Mouse (Mus musculus): ENCODE results near the gene Tmem117. TPM values are rescaled to one million over a fixed set of nuclear protein-coding genes. Genes with fewer than 3 reads are reported as not detected.

Gene Tmem117
- total RNA-seq, 2 experiments from 2014 or later: 16.9 to 19.2 TPM

DNA sequence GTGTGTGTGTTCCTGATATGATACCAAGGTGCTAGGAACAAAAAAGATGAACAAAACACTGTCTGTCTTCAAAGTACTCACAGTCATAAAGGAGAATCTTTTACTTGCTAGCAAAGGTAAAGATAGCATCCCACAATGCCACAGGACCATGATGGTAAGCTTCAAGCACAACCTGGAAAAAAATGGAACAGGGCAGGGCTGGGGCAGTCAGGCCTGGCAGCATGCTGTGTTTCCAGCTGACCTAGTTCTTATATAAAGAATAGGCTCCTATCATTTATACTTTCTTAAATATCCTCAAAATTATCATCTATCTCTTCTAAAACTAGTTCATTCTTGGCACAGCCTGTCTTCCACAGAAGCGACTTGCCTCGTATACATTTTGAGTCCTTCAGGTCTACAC is 418.5 kb downstream of the Tmem117 start:
- H3K27ac ChIP-seq: no peak overlapping the region
- TF ChIP-seq CTCF (IDR thresholded peaks at IDR 0.05): no peak
- no peak for DNase-seq
- H3K4me3 ChIP-seq: no peak overlapping the region
- intact Hi-C loops (cut with DNase I): no loop called here

DNA sequence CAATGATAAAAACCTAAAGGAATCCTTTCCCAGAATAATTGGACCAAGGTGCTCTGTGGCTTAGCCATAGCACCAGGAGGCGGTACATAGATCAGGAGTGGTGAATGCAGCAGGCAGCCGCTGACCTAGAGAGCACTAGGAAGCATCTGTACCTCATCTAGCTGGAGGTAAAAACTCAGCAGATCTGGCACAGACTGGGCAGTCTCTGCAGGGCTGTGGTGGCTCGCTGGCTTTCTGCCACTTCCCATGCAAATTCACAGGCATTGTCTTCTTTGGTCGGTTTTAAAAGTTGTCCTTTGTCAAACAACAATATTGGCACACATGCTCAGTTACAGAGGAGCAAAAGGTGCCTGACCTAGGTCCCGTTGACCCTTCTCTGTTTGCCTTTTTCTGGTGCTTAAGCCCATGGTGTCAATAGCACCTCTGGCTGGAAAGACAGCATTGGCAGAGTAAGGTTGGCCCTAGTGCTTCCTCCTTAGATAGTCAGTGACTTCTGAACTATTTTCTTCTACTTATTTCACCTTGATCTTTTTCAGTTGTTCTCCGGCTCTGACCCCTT is 420.2 kb downstream of the Tmem117 start:
- Histone ChIP-seq H3K27ac (no peak overlapping the region), H3K4me3 (no peak overlapping the region)
- TF ChIP-seq CTCF (IDR thresholded peaks at IDR 0.05): no peak
- intact Hi-C loops (cut with DNase I): no loop called here
- no peak for DNase-seq

DNA sequence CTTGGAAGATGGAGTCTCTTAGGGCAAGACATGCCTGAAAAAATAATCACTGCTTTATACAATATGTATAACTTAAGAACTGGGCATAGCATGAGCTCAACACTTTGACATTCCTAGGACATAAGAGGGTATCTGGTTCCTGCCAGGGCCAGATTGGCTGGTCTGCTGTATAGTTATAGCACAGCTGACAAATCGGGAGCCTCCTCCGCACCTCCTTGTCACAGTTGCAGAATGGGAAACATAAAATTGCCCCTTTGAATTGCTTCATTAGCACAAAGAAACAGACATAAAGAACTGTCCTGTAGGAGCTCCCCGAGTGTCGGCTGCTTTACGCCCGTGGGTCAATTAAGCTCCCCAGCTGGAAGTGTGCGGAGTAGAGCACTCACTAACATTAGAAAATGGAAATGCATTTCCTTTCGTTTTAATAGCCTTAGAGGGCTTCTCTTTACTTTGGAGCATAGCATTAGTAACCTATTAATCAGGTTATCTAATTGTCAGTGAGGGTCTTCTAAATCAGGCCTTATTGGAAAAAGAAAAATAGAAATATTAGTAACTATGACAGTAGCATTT is 426.1 kb downstream of the Tmem117 start:
- Histone ChIP-seq H3K4me3 (no peak overlapping the region), H3K27ac (no peak overlapping the region)
- DNase-seq: no peak
- TF ChIP-seq CTCF (IDR thresholded peaks at IDR 0.05): no peak
- intact Hi-C loops (cut with DNase I): no loop called here

DNA sequence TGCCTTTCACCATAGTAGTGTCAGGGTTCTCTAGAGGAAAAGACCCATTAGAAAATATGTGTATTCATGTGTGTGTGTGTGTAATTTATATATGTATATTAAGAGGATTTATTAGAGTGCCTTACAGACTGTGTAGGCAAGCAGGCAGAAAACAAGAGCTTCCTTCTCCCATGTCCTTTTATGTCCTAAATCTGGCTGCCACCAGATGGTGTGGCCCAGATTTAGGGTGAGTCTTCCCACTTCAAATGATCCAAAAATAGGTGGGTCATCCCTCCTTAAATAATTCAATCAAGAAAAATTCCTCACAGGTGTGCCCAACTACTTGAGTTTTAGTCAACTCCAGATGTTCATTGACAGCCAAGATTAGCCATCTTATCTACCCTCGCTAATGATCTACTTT is 439.0 kb downstream of the Tmem117 start:
- H3K27ac ChIP-seq: no peak overlapping the region
- intact Hi-C loops (cut with DNase I): no loop called here
- H3K4me3 ChIP-seq: no peak overlapping the region
- TF ChIP-seq CTCF (IDR thresholded peaks at IDR 0.05): no peak
- no peak for DNase-seq

DNA sequence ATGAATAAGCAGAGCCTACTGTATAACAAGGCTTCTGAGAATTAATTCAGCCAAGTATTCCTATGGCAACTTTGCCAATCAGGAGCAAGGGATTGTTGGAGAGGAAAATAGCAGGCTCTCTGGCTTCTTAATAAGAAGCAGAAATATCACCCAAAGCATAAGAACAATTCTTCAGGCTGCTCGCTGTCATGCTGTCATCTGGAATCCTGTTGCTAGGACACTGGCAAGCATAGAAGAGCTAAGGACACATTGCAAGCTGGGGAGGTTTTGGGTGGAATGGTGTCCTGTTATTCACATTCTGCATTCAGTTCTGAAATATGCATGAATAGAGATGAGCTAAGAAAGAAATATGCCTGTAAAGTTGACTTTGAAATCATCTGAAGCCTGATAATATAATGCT is 439.8 kb downstream of the Tmem117 start:
- Histone ChIP-seq H3K4me3 (no peak overlapping the region), H3K27ac (no peak overlapping the region)
- no peak for DNase-seq
- intact Hi-C loops (cut with DNase I): no loop called here
- TF ChIP-seq CTCF (IDR thresholded peaks at IDR 0.05): no peak

DNA sequence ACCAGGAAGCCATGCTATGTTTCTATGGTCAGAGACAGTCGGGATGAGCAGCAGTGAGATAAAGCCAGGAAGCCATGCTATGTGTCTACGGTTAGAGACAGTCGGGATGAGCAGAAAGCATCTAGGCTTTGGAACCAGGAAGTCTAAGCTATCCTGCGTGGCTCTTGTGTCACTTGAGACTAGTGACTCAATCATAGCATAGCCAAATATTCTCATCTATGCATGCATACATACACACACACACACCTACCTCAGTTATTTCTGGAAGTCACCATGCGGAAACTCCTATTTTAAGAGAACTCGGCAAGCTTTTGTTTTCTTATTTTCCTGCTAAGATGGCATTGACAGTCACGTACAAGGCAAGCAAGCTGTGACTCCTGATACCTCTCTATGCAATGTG is 441.8 kb downstream of the Tmem117 start:
- DNase-seq: no peak
- no peak for TF ChIP-seq CTCF (IDR thresholded peaks at IDR 0.05)
- no peak overlapping the region for H3K27ac ChIP-seq
- H3K4me3 ChIP-seq: no peak overlapping the region
- intact Hi-C loops (cut with DNase I): no loop called here

DNA sequence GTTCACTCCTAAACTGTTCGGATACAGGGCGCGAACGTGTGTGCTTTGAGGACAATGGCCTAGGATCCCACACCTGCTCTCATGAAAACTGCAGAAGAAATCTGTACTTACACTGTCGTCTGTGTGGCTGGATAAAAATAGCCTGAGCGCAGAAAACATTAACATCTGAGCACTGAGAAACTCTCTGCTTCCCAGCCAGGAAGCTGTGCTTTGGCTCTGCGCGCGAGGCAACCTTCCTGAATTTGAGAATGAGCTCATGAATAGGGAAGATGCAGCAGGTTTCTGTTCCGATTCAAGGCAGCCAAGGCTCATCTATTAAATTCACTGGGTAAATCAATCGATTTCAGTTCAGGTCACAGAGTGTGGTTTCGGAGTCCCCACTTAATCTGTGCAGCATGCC is 446.3 kb downstream of the Tmem117 start:
- DNase-seq: no peak
- intact Hi-C loops (cut with DNase I): no loop called here
- H3K27ac ChIP-seq: no peak overlapping the region
- TF ChIP-seq CTCF (IDR thresholded peaks at IDR 0.05): no peak
- no peak overlapping the region for H3K4me3 ChIP-seq

DNA sequence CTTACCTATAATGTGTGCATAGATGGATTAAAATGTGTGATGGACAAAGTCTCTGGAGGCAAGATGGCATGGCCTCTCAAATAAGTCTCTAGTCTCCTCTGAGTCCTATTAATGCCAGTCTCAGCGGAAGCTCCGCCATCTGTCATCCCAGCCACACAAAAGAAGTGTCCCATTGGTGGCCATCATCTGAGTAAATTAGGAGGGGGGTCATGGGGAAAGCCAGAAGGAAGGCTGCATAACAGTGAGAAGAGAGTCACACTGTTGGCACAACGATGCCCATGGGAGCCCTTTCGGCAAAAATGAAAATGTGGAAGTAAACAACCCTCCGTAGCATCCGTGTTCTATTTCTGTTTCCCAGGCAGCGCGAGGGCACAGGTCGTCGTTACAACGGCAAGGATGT is 452.6 kb downstream of the Tmem117 start:
- no peak overlapping the region for H3K27ac ChIP-seq
- H3K4me3 ChIP-seq: no peak overlapping the region
- TF ChIP-seq CTCF (IDR thresholded peaks at IDR 0.05): no peak
- intact Hi-C loops (cut with DNase I): no loop called here
- DNase-seq: no peak

DNA sequence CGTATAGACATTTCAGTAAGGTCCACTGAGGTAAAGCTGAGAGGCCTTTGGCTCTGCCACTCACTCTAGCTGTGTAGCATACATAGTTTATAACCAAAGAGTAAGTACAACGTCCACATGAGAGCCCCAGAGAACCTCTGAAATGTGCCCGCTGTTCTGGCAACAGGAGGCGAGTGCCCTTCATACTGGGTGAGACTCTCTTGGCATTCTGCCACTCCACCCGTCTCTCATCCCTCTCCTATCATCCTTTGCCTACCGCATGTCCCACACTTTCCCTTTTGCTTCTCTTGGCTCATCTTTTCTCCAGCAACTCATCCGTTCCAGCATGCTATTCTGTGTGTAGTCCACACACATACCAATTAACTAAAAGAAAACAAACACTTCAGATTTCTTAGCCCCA is 456.9 kb downstream of the Tmem117 start:
- no peak for TF ChIP-seq CTCF (IDR thresholded peaks at IDR 0.05)
- Histone ChIP-seq H3K27ac (no peak overlapping the region), H3K4me3 (no peak overlapping the region)
- intact Hi-C loops (cut with DNase I): no loop called here
- no peak for DNase-seq

DNA sequence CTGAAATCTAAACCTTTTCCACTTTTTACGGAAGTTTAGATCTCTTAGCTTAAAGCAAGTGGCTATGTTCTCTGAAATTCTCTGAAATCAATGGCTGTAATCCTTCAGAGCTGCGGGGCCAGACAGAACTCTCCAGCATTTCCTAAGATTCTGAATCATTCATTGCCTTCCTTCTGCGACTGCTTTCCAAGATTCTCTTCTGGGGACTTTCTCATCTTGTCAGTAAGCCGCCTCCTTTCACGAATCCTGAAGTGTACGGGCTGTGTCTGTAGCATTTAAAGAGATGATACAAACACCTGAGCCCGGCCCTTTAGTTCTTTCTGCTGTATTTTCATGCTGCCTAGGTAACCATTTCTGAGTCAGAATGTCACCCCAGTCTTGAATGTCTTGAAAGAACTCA is 471.1 kb downstream of the Tmem117 start:
- Histone ChIP-seq H3K4me3 (no peak overlapping the region), H3K27ac (no peak overlapping the region)
- no peak for DNase-seq
- intact Hi-C loops (cut with DNase I): no loop called here
- TF ChIP-seq CTCF (IDR thresholded peaks at IDR 0.05): no peak

DNA sequence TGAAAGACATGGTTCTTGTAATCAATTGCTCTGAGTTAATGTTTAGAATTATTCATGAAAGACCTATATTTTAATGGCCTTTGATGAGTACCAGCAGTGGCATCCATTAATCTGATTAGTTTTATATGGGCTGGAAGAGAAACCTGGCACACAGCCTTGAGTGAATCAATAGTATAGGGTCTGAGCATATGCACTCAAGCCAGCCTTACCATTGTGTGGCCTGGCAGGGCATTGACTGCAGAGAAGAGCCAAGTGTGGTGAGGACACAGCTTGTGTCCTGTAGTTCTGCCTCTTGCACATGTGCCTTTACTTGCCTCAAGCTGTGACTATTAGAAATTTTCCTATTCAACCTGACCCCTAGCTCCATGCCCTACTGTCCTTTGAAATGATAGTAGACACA is 472.5 kb downstream of the Tmem117 start:
- no peak for DNase-seq
- intact Hi-C loops (cut with DNase I): no loop called here
- H3K4me3 ChIP-seq: no peak overlapping the region
- no peak overlapping the region for H3K27ac ChIP-seq
- no peak for TF ChIP-seq CTCF (IDR thresholded peaks at IDR 0.05)

DNA sequence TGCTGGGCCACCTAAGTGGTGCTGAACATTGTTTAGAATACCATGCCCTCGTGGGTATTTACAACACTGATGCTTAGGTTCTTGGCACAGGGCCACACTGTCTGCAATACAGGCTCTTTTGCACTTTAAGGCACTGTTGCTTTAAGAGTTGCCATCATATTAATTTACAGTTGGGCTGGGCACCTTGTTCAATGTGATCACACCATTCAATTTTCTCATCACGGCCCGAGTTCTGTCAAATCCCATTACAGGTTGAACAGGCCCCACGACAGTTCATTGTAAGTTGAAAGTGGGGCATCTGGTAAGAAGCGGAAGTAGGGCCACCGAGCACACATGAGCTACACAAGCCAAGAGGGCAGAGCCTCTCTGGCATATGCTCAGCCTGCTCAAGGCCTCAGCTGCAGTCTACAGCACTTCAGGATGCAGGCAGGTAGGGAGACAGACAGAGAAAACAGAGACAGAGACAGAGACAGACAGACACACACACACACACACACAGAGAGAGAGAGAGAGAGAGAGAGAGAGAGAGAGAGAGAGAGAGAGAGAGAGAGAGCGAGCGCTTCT is 478.3 kb downstream of the Tmem117 start:
- no peak for TF ChIP-seq CTCF (IDR thresholded peaks at IDR 0.05)
- Histone ChIP-seq H3K27ac (no peak overlapping the region), H3K4me3 (no peak overlapping the region)
- no peak for DNase-seq
- intact Hi-C loops (cut with DNase I): no loop called here

DNA sequence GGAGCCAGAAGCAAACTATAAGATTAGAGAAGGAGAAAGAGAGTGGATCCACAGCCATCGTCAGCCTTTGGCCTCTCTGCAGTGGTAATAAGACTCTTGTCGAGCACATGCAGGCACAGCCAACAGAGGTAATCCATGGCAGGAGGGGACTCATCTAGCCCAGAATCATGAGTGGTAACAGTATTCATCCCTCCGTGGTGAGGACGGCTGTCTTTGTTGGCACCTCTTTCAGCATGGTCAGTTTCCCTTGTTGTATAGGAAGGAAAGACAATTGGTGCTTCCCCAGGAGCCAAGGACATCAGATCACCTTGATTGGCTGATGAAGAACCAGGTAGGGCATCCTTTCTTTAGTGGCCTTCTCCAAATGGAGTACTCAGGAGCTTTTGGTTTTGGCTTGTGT is 479.6 kb downstream of the Tmem117 start:
- no peak for TF ChIP-seq CTCF (IDR thresholded peaks at IDR 0.05)
- no peak for DNase-seq
- Histone ChIP-seq H3K27ac (no peak overlapping the region), H3K4me3 (no peak overlapping the region)
- intact Hi-C loops (cut with DNase I): no loop called here

DNA sequence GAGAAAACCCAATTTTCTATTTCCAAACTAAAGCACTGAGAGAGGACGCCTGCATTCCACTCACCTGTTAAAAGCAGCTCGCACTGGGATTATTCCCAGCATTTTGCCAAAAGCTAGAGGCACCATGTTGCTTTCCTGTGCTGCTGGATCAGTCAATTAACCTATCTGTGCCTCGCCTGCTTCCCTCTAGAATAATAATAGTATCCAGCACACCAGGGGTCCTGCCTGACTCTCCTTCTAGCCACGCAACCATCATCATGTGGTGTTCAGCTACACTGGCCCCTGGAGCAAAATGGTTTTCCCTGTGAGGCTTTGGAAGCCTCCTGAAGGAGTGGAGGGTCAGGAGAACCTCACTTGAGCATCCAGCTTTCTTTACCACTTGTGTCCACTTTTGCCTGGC is 502.4 kb downstream of the Tmem117 start:
- no peak for DNase-seq
- Histone ChIP-seq H3K27ac (no peak overlapping the region), H3K4me3 (no peak overlapping the region)
- no peak for TF ChIP-seq CTCF (IDR thresholded peaks at IDR 0.05)
- intact Hi-C loops (cut with DNase I): no loop called here
